Mouse (Mus musculus): Measurements from ENCODE around the gene Sh3d19. TPM values are rescaled to one million over a fixed set of nuclear protein-coding genes. Genes with fewer than 3 reads are reported as not detected.

Gene Sh3d19
- total and polyA plus RNA-seq, 3 experiments, result 0.16 to 0.76 (median 0.33) TPM

GRCm38 (mm10) chr3:85927296-85927695 lies 43.6 kb upstream of the Sh3d19 start:
- Histone ChIP-seq H3K4me2 (ENCODE audit: insufficient read depth, low read depth, poor library complexity, severe bottlenecking) (no peak overlapping the region), H3K27me3 (replicated peaks) (no peaks in the 10 kb centered on the region), H3K4me1 (ENCODE audit: control insufficient read depth in 1 of 2, insufficient read depth in 2 of 2) (peaks cover 0 to 2% of the 10 kb centered on the region in 2 experiments; a peak in 1 of 4 replicates), H3K36me3 (replicated peaks in 1 of 2; ENCODE audit: control insufficient read depth in 1 of 2, insufficient read depth in 1 of 2, low read length in 1 of 2) (no peaks in the 10 kb centered on the region), H3K4me3 (replicated peaks in 1 of 3; ENCODE audit: low read depth in 2 of 3, low read length in 2 of 3, poor library complexity in 1 of 3) (no peak overlapping the region), H3K9ac (ENCODE audit: insufficient read depth, low read depth) (no peak overlapping the region), H3K9me3 (replicated peaks; ENCODE audit: low read length) (no peaks in the 10 kb centered on the region), H3K79me2 (replicated peaks; ENCODE audit: control insufficient read depth, extremely low read depth, insufficient read depth, poor library complexity, severe bottlenecking) (no peaks in the 10 kb centered on the region), H3K27ac (ENCODE audit: insufficient read depth, low read depth) (no peak overlapping the region)
- dilution Hi-C loops (cut with MboI; ENCODE audit: extremely low pct_ligation_motif_present, extremely low pct_unique_long_range_greater_than_20kb, low sequenced_read_pairs), result no loop called here
- no peak for DNase-seq (ENCODE audit: extremely low read depth)
- in situ Hi-C loops (cut with MboI; ENCODE audit: low pct_ligation_motif_present, low pct_unique_long_range_greater_than_20kb, low sequenced_read_pairs), result no loop called here
- no peak for TF ChIP-seq ZC3H11A (IDR thresholded peaks at IDR 0.05; ENCODE audit: low read depth, low read length)
- no peak for TF ChIP-seq JUN (IDR thresholded peaks at IDR 0.05; ENCODE audit: insufficient read depth, low read depth, low read length)
- TF ChIP-seq MEF2A (IDR thresholded peaks at IDR 0.05; ENCODE audit: borderline replicate concordance, low read depth, low read length), result no peak
- TF ChIP-seq ZMIZ1 (IDR thresholded peaks at IDR 0.05; ENCODE audit: low read depth, low read length), result no peak
- TF ChIP-seq EP300 (IDR thresholded peaks at IDR 0.05; ENCODE audit: low read length), result no peak
- TF ChIP-seq USF1 (IDR thresholded peaks at IDR 0.05; ENCODE audit: low read depth, low read length), result no peak
- TF ChIP-seq RCOR1 (conservative IDR thresholded peaks at IDR 0.05; ENCODE audit: low read depth, low read length), result no peak
- TF ChIP-seq ETS1 (conservative IDR thresholded peaks at IDR 0.05; ENCODE audit: low read depth, low read length), result no peak
- no peak for TF ChIP-seq PAX5 (IDR thresholded peaks at IDR 0.05; ENCODE audit: low read length)

GRCm38 (mm10) chr3:85928140-85928611 lies 42.7 kb upstream of the Sh3d19 start:
- H3K36me3 ChIP-seq (replicated peaks in 1 of 2; ENCODE audit: control insufficient read depth in 1 of 2, insufficient read depth in 1 of 2, low read length in 1 of 2), result no peaks in the 10 kb centered on the region
- H3K4me3 ChIP-seq (replicated peaks in 1 of 3; ENCODE audit: low read depth in 2 of 3, low read length in 2 of 3, poor library complexity in 1 of 3), result no peak overlapping the region
- no peak overlapping the region for H3K27ac ChIP-seq (ENCODE audit: insufficient read depth, low read depth)
- no peak for TF ChIP-seq ELF1 (IDR thresholded peaks at IDR 0.05; ENCODE audit: low read depth, low read length)
- TF ChIP-seq CTCF (conservative IDR thresholded peaks at IDR 0.05 in 1 of 2, IDR thresholded peaks at IDR 0.05 in 1 of 2; ENCODE audit: low read depth in 2 of 2, low read length in 2 of 2), result no peak
- TF ChIP-seq ZC3H11A (IDR thresholded peaks at IDR 0.05; ENCODE audit: low read depth, low read length), result no peak
- no peak for TF ChIP-seq MAX (IDR thresholded peaks at IDR 0.05; ENCODE audit: low read length)
- no peak for TF ChIP-seq POLR2A (IDR thresholded peaks at IDR 0.05; ENCODE audit: low read depth, low read length)
- H3K79me2 ChIP-seq (replicated peaks; ENCODE audit: control insufficient read depth, extremely low read depth, insufficient read depth, poor library complexity, severe bottlenecking), result no peaks in the 10 kb centered on the region
- dilution Hi-C loops (cut with MboI; ENCODE audit: extremely low pct_ligation_motif_present, extremely low pct_unique_long_range_greater_than_20kb, low sequenced_read_pairs) (no loop called here), in situ Hi-C loops (cut with MboI; ENCODE audit: low pct_ligation_motif_present, low pct_unique_long_range_greater_than_20kb, low sequenced_read_pairs) (no loop called here)
- no peak overlapping the region for H3K9ac ChIP-seq (ENCODE audit: insufficient read depth, low read depth)
- no peaks in the 10 kb centered on the region for H3K27me3 ChIP-seq (replicated peaks)
- H3K9me3 ChIP-seq (replicated peaks; ENCODE audit: low read length), result no peaks in the 10 kb centered on the region
- peaks cover 0 to 2% of the 10 kb centered on the region in 2 experiments; a peak in 1 of 4 replicates for H3K4me1 ChIP-seq (ENCODE audit: control insufficient read depth in 1 of 2, insufficient read depth in 2 of 2)
- DNase-seq (ENCODE audit: extremely low read depth), result no peak
- no peak overlapping the region for H3K4me2 ChIP-seq (ENCODE audit: insufficient read depth, low read depth, poor library complexity, severe bottlenecking)

DNA sequence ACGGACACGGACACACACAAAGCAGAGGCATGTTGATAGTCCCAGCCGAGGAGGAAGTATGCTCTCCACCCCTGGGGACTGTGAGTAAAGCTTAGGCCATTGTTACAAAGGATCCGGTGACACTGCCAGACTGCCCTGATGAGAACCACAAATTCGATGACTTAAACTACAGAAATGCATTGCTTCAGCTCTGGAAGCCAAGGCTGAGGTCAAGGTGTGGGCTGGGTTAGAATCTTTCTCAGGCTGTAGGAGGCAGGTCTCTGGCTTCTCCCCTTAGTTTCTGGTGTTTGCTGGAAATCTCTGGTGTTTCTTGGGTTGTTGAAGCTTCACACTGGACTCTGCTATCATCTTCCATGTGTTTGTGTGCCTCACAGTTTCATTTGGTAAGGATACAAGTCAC lies 41.2 kb upstream of the Sh3d19 start:
- no peak for DNase-seq (ENCODE audit: extremely low read depth)
- no peaks in the 10 kb centered on the region for H3K9me3 ChIP-seq (replicated peaks; ENCODE audit: low read length)
- no peaks in the 10 kb centered on the region for H3K27me3 ChIP-seq (replicated peaks)
- no peaks in the 10 kb centered on the region for H3K36me3 ChIP-seq (replicated peaks in 1 of 2; ENCODE audit: control insufficient read depth in 1 of 2, insufficient read depth in 1 of 2, low read length in 1 of 2)
- H3K4me3 ChIP-seq (replicated peaks in 1 of 3; ENCODE audit: low read depth in 2 of 3, low read length in 2 of 3, poor library complexity in 1 of 3), result no peak overlapping the region
- TF ChIP-seq ETS1 (conservative IDR thresholded peaks at IDR 0.05; ENCODE audit: low read depth, low read length) (no peak), POLR2A (IDR thresholded peaks at IDR 0.05; ENCODE audit: low read depth, low read length) (no peak), USF2 (conservative IDR thresholded peaks at IDR 0.05; ENCODE audit: low read depth, low read length) (no peak), MYC (IDR thresholded peaks at IDR 0.05; ENCODE audit: low read depth, low read length) (no peak), JUN (IDR thresholded peaks at IDR 0.05; ENCODE audit: insufficient read depth, low read depth, low read length) (no peak), TCF12 (IDR thresholded peaks at IDR 0.05; ENCODE audit: low read depth, low read length) (no peak), USF1 (IDR thresholded peaks at IDR 0.05; ENCODE audit: low read depth, low read length) (no peak), MAX (IDR thresholded peaks at IDR 0.05; ENCODE audit: low read length) (no peak), JUND (conservative IDR thresholded peaks at IDR 0.05; ENCODE audit: low read depth, low read length) (no peak), POLR2AphosphoS2 (IDR thresholded peaks at IDR 0.05; ENCODE audit: low read depth, low read length) (no peak), IRF4 (IDR thresholded peaks at IDR 0.05; ENCODE audit: low read depth, low read length) (no peak), SMC3 (IDR thresholded peaks at IDR 0.05; ENCODE audit: low read depth, low read length) (no peak), ZMIZ1 (IDR thresholded peaks at IDR 0.05; ENCODE audit: low read depth, low read length) (no peak), MEF2A (IDR thresholded peaks at IDR 0.05; ENCODE audit: borderline replicate concordance, low read depth, low read length) (no peak), NELFE (IDR thresholded peaks at IDR 0.05; ENCODE audit: low read depth, low read length) (no peak), CHD2 (IDR thresholded peaks at IDR 0.05; ENCODE audit: low read length) (no peak), MAZ (IDR thresholded peaks at IDR 0.05; ENCODE audit: low read depth, low read length) (no peak)
- dilution Hi-C loops (cut with MboI; ENCODE audit: extremely low pct_ligation_motif_present, extremely low pct_unique_long_range_greater_than_20kb, low sequenced_read_pairs), result no loop called here
- H3K4me1 ChIP-seq (ENCODE audit: control insufficient read depth in 1 of 2, insufficient read depth in 2 of 2), result peaks cover 0 to 2% of the 10 kb centered on the region in 2 experiments; a peak in 1 of 4 replicates
- in situ Hi-C loops (cut with MboI; ENCODE audit: low pct_ligation_motif_present, low pct_unique_long_range_greater_than_20kb, low sequenced_read_pairs), result no loop called here
- no peaks in the 10 kb centered on the region for H3K79me2 ChIP-seq (replicated peaks; ENCODE audit: control insufficient read depth, extremely low read depth, insufficient read depth, poor library complexity, severe bottlenecking)
- no peak overlapping the region for H3K27ac ChIP-seq (ENCODE audit: insufficient read depth, low read depth)
- no peak overlapping the region for H3K4me2 ChIP-seq (ENCODE audit: insufficient read depth, low read depth, poor library complexity, severe bottlenecking)
- H3K9ac ChIP-seq (ENCODE audit: insufficient read depth, low read depth), result no peak overlapping the region
